Mouse (Mus musculus) E14TG2a.4 (cell line): ENCODE data around the gene Ubxn2a.
"Not testable (repeated sequence)": the region's sequence is repeated elsewhere in the genome, so short reads cannot be mapped to it uniquely, and the experiment has no call there.

Experiments
- H3K27me3 ChIP-seq: 2 replicates; pipeline ENCODE4 v1.6.1; 2014; ENCODE audit warnings: low read length, control low read depth; ENCODE audit not compliant: insufficient read depth
- H3K36me3 ChIP-seq: 2 replicates; pipeline ENCODE4 v1.6.1; 2014; ENCODE audit warnings: low read length, control low read depth; ENCODE audit not compliant: insufficient read depth
- H3K4me1 ChIP-seq: replicated peaks from 2 replicates; pipeline ENCODE4 v1.6.1; 2014; ENCODE audit warnings: low read depth, low read length, control low read depth
- H3K4me3 ChIP-seq: replicated peaks from 2 replicates; pipeline ENCODE4 v1.5.1; 2014; ENCODE audit warnings: mild to moderate bottlenecking, low read length
- H3K9me3 ChIP-seq: 2 replicates; pipeline ENCODE4 v1.6.1; 2014; ENCODE audit warnings: low read length, control low read depth
- CTCF ChIP-seq: conservative IDR thresholded peaks from 2 replicates; pipeline ENCODE4 v1.5.1; 2014; ENCODE audit warnings: low read length
- NANOG ChIP-seq: IDR thresholded peaks from 2 replicates; pipeline ENCODE4 v1.6.1; 2014; ENCODE audit warnings: borderline replicate concordance, low read length, mixed read lengths
- POU5F1 ChIP-seq: IDR thresholded peaks from 2 replicates; pipeline ENCODE4 v1.6.1; 2014; ENCODE audit warnings: low read length, borderline replicate concordance

Ubxn2a gene

DNA sequence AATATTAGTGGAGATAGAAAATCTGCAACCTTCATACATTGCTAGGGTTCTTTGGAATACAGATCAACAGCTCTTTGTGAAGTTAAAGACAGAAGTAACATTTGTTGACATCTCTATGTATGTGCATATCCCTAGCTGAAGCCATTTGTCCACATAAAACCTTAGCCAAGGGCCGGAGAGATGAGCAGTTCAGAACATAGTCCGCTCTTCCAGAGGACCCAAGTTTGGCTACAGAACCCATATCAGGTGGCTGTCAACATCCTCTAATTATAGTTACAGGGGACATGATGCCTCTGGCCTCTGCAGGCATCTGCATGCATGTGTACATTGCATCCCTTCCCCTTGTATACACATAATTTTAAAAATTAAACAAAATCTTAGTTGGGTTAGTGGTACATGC, 18.3 kb downstream of the Ubxn2a start:
- no peaks in the 10 kb centered on the region for H3K9me3 ChIP-seq
- no peak overlapping the region for H3K4me3 ChIP-seq
- H3K4me1 ChIP-seq = peaks cover 42% of the 10 kb centered on the region
- TF ChIP-seq POU5F1 (no peak), NANOG (no peak), CTCF (no peak)
- peaks cover 97% of the 10 kb centered on the region for H3K36me3 ChIP-seq
- no peaks in the 10 kb centered on the region for H3K27me3 ChIP-seq

DNA sequence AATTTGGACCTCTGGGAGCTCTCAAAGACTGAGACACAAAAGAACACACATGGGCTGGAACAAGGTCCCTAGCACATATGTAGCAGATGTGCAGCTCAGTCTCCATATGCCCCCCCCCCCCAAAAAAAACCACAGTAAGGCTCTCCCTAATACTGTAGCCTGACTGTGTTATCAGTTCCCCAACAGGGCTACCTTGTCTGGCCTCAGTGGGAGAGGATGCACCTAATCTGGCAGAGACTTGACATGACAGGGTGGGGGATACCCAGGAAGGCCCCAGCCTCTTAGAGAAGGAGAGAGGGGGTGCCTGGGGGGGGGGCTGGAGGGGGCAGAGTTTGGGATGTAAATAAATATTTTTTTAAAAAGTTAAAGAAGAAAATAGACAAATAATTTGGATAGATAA, 18.8 kb downstream of the Ubxn2a start:
- peaks cover 97% of the 10 kb centered on the region for H3K36me3 ChIP-seq
- peaks cover 37% of the 10 kb centered on the region for H3K4me1 ChIP-seq
- H3K4me3 ChIP-seq = no peak overlapping the region
- no peaks in the 10 kb centered on the region for H3K27me3 ChIP-seq
- TF ChIP-seq CTCF = no peak
- no peak for TF ChIP-seq NANOG
- no peak for TF ChIP-seq POU5F1
- H3K9me3 ChIP-seq = no peaks in the 10 kb centered on the region

DNA sequence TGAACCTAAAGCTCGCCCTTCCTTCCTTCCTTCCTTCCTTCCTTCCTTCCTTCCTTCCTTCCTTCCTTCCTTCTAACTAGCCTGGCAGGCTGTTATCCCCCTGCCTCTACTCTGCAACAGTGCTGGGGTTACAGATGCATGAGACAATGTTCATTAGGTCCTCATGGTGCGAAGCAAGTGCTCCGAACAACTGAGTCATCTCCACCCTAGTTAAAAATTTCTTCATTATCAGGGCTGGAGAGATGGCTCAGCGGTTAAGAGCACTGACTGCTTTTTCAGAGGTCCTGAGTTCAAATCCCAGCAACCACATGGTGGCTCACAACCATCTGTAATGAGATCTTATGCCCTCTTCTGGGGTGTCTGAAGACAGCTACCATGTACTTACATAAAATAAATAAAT, 20.9 kb downstream of the Ubxn2a start:
- H3K9me3 ChIP-seq = not testable (repeated sequence)

DNA sequence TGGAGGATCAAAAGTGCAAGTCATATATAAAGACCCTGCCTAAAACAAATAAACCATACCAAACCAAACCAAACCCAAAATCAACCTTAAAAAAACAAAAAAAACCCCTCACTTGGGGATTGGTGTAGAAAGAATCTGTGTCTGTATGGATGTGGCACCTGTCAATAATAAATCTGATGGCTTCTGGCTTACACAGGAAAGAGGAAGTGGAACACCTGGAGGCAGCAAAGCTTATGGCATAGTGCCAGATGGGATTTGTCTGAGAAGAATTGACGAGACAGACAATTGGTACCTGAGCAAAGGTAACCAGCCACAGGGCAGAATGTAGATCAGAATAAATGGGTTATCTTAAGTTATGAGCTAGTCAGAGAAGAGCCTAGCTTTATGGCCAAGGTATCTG, 22.4 kb downstream of the Ubxn2a start:
- Histone ChIP-seq H3K4me3 (no peak overlapping the region), H3K27me3 (no peaks in the 10 kb centered on the region), H3K36me3 (peaks cover 98% of the 10 kb centered on the region), H3K9me3 (no peaks in the 10 kb centered on the region), H3K4me1 (peaks cover 5% of the 10 kb centered on the region; the same call in 1 of the 2 replicates)
- TF ChIP-seq POU5F1 (no peak), CTCF (no peak), NANOG (no peak)

More for the DNA sequence above, 20.9 kb downstream of the Ubxn2a start:
- not testable (repeated sequence) for H3K27me3 ChIP-seq, H3K4me3 ChIP-seq
- Histone ChIP-seq H3K4me1 (peaks cover 15% of the 10 kb centered on the region), H3K36me3 (peaks cover 98% of the 10 kb centered on the region)

DNA sequence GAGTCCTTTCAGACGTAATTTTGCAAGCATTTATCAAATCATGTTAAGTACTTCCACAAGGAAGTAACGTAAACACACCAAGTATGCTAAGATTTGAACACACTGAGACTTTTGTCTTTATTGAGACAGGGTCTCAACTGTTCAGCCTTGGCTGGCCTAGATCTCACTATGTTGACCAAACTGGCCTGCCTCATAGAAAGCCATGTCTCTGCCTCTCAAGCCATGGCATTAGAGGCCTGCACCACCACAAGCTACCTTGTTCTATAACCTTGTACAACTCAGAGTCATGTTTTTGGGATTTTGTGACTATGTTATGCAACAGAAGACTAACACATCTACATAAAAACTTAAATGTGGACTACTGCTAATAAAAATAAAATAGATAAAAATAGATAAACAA, 25.4 kb downstream of the Ubxn2a start:
- no peak for TF ChIP-seq CTCF
- TF ChIP-seq POU5F1 = no peak
- no peak for TF ChIP-seq NANOG
- Histone ChIP-seq H3K4me3 (no peak overlapping the region), H3K9me3 (no peaks in the 10 kb centered on the region), H3K4me1 (peaks cover 16% of the 10 kb centered on the region), H3K36me3 (peaks cover 80% of the 10 kb centered on the region), H3K27me3 (no peaks in the 10 kb centered on the region)

DNA sequence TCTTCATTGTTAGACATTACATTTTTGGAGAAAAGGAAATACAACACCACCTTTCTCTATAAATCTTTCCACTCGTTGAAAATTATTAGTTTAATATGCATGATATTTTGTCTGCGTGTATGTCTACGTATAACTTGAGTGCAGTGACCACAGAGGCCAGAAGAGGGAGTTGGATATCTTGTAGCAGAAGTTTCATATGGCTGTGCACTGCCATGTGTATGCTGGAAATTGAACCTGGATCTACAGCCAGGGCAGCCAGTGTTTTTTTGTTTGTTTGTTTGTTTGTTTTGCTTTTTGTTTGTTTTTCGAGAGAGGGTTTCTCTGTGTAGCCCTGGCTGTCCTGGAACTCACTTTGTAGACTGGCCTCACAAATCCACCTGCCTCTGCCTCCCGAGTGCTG, 28.5 kb downstream of the Ubxn2a start:
- Histone ChIP-seq H3K4me1 (peaks cover 32% of the 10 kb centered on the region), H3K36me3 (peaks cover 58% of the 10 kb centered on the region), H3K4me3 (no peak overlapping the region), H3K27me3 (peaks cover 7% of the 10 kb centered on the region), H3K9me3 (no peaks in the 10 kb centered on the region)
- TF ChIP-seq CTCF (peak; percentile 58), NANOG (no peak), POU5F1 (no peak)

DNA sequence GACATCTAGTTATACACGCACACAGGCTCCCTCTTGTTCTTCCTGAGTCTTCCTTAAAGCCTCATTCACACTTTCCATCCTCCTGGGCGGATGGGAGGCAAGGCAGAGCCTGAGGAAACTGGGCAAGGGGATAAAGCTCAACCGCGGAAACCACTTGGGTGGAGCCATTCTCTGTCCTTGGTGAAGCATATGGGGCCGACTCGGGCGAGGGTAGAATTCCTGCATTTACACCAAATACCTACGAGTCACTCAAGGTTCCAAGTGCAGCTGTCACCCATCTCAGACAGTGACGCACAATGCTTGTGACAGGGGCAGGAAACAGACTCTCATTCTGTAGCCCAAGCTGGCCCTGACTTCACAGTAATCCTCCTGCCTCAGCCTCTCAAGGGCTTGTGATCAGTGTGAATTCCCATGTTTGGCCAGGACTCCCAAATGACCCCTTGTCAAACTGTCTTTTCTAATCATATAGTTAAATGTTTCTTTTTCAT, 29.2 kb downstream of the Ubxn2a start:
- Histone ChIP-seq H3K4me3 (no peak overlapping the region), H3K27me3 (peaks cover 14% of the 10 kb centered on the region), H3K4me1 (peaks cover 39% of the 10 kb centered on the region), H3K9me3 (no peaks in the 10 kb centered on the region), H3K36me3 (peaks cover 51% of the 10 kb centered on the region)
- no peak for TF ChIP-seq CTCF
- TF ChIP-seq POU5F1 = no peak
- TF ChIP-seq NANOG = no peak

DNA sequence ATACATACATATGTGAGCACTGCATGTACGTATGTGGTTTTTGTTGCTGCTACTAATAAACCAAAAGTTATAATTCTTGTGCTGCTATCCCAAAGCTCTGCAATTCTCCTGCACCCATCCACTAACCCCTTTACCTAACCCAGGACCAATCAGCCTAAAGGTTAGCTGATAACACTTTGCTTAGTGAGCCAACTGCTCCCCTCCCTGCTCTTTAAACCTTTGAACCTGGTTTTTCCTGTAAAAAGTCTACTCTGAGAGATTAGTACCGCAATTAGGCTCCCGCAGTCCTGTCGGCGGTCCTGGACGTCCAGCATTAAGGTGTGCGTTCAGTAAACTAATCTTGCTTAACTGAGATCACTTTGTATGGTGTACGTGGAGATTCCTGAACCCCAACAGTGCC, 31.9 kb downstream of the Ubxn2a start:
- Histone ChIP-seq H3K36me3 (peaks cover 23% of the 10 kb centered on the region), H3K27me3 (peaks cover 31% of the 10 kb centered on the region), H3K9me3 (no peaks in the 10 kb centered on the region), H3K4me3 (no peak overlapping the region), H3K4me1 (peaks cover 39% of the 10 kb centered on the region)
- TF ChIP-seq CTCF (no peak), NANOG (no peak), POU5F1 (no peak)

DNA sequence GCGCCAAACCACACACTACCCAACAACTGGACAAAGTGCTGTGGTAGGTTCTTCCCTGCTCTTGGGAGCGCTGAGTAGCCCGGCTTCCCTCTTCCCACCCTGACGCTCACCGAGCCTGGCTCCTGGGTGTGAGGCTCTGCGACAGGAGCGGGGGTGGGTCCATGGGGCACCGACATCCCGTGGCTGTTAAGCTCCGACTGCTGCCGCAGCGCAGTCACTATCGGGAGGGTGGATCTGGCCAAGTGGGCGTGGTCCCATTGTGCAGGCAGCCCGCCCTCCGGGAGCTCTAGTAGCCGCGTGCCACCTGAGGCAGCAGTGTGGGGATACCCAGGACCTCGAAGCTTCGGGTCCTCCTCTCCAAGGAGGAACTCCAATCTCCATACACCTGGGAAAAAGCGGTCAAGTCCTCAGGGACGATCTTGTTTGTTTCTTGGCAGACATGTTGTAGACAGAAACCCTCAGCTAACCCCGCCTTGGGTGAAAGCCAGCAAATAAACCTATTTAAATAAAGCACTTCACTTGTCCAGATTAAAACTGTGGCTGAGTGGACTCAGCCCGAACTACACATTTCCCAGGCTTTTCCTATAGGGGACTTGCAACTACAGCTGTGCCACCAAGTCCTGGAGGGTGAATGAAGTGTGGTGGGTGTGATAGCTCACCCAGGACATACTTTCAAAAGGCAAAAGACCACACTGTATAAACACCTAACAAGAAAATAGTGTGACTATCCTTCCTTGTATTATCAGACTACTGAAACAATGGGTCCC, 33.2 kb downstream of the Ubxn2a start, which contains the start of gene Mfsd2b:
Gene Mfsd2b (minus strand): TSS at position 199 of the 767 bp plus-strand sequence.
- no peak for TF ChIP-seq NANOG
- no peak for TF ChIP-seq POU5F1
- no peak for TF ChIP-seq CTCF
- Histone ChIP-seq H3K9me3 (no peaks in the 10 kb centered on the region), H3K4me3 (peak within 1 kb of the TSS; percentile 65), H3K36me3 (peaks cover 11% of the 10 kb centered on the region; the same call in 1 of the 2 replicates), H3K27me3 (peaks cover 31% of the 10 kb centered on the region), H3K4me1 (peaks cover 35% of the 10 kb centered on the region)
